ENCODE assay signal across 10 mouse cellular contexts in the genomic region with DNA sequence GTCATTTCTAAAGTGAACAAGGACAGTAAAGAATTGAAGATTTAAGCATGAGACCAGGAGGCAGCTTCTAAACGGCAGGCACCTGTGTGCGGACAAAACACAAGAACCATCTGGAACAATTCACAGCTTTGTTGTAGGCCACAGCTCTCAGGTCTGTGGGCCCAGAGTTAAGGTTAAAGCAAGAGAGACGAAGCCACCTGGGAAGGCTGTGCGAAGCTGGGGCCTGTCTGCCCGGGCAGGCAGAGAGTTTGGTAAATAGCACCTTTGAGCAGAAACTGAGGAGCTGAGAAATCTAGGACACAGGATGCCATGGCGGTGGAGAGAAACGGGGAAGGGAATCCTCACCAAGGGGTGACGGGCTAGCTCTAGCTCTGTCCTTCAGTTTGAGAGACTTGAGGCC. TPM values are rescaled to one million over a fixed set of nuclear protein-coding genes. Genes with fewer than 3 reads are reported as not detected.
DNase-seq lines count a peak whose midpoint lies in the region; ATAC-seq and TF ChIP-seq lines count a peak whose summit lies in the region.
"Had no signal": no experiment of that assay in that cellular context is flagged by ENCODE, and none has a peak within 500 bp of the region (broad histone marks: within the 10 kb centered on the region; RNA-seq: fewer than 3 reads in every experiment).

No protein-coding gene starts in this region.

- H3K4me3 ChIP-seq in liver, adult 2 months (ENCODE audit: insufficient read depth, low read depth, low read length) = no peak overlapping the region
- H3K4me3 ChIP-seq in forebrain, embryonic 15.5 days = peak overlapping the region; percentile 91
- no peak overlapping the region for H3K4me3 ChIP-seq in limb, embryonic 14.5 days (replicated peaks; ENCODE audit: low read length)
- H3K4me3 ChIP-seq in neural tube, embryonic 15.5 days (replicated peaks) = peak overlapping the region; percentile 67; the same call in 1 of the 2 replicates

- H3K9ac ChIP-seq in liver, adult 2 months (ENCODE audit: low read depth, low read length) = peak overlapping the region; percentile 12; the same call in 1 of the 2 replicates
- H3K9ac ChIP-seq in forebrain, embryonic 15.5 days (replicated peaks) = peak overlapping the region; percentile 35
- H3K9ac ChIP-seq in limb, embryonic 14.5 days (ENCODE audit: low read depth, low read length, severe bottlenecking) = no peak overlapping the region
- no peak overlapping the region for H3K9ac ChIP-seq in neural tube, embryonic 15.5 days (replicated peaks)

- H3K27ac ChIP-seq in liver, adult 2 months (replicated peaks; ENCODE audit: insufficient read depth, low read depth, low read length) = no peak overlapping the region
- H3K27ac ChIP-seq in forebrain, embryonic 15.5 days (replicated peaks) = peak overlapping the region; percentile 82
- no peak overlapping the region for H3K27ac ChIP-seq in limb, embryonic 14.5 days (replicated peaks; ENCODE audit: low read depth, low read length)
- H3K27ac ChIP-seq in neural tube, embryonic 15.5 days (replicated peaks) = 0 out of 2 replicates have a peak overlapping the region, but pooled peaks have one; percentile 67

- no peak for ATAC-seq in forebrain, embryonic 15.5 days (replicated peaks)
- ATAC-seq in limb, embryonic 14.5 days (ENCODE audit: low FRiP score, low read depth) = no peak
- ATAC-seq in neural tube, embryonic 15.5 days (ENCODE audit: low FRiP score) = no peak

- H3K4me2 ChIP-seq in forebrain, embryonic 15.5 days (replicated peaks) = peak overlapping the region; percentile 72
- H3K4me2 ChIP-seq in limb, embryonic 14.5 days (replicated peaks; ENCODE audit: low read depth, low read length, severe bottlenecking) = peak overlapping the region; percentile 15; the same call in 1 of the 2 replicates
- peak overlapping the region; percentile 74 for H3K4me2 ChIP-seq in neural tube, embryonic 15.5 days

- intact Hi-C loops in left cerebral cortex, postnatal 10 days (cut with DNase I) = no loop called here

- no peaks in the 10 kb centered on the region for H3K9me3 ChIP-seq in forebrain, embryonic 15.5 days
- H3K9me3 ChIP-seq in limb, embryonic 14.5 days (ENCODE audit: control insufficient read depth, low read length) = no peaks in the 10 kb centered on the region
- no peaks in the 10 kb centered on the region for H3K9me3 ChIP-seq in neural tube, embryonic 15.5 days (replicated peaks)

- 63% methylated on average over 8 of the region's 8 CpGs for WGBS in liver, adult 2 months
- WGBS in forebrain, embryonic 15.5 days = 72% methylated on average over 8 of the region's 8 CpGs
- WGBS in limb, embryonic 14.5 days = 75% methylated on average over 8 of the region's 8 CpGs
- 80% methylated on average over 8 of the region's 8 CpGs for WGBS in neural tube, embryonic 15.5 days

- no peaks in the 10 kb centered on the region; the same call in 1 of the 2 replicates for H3K79me2 ChIP-seq in liver, adult 2 months (ENCODE audit: control insufficient read depth, insufficient read depth, low read length)

- no peak for DNase-seq in liver, adult 2 months (ENCODE audit: extremely low read depth, low read depth, low spot score)
- no peak for DNase-seq in liver
- DNase-seq in limb, embryonic 14.5 days (ENCODE audit: low spot score) = no peak
- no peak for DNase-seq in cerebellum, adult 9-10 months
- no peak for DNase-seq in left cerebral cortex, postnatal 10 days (ENCODE audit: extremely low spot score in 1 of 2, low spot score in 2 of 2)
- no peak for DNase-seq in left cerebral cortex, adult 8-10 months (ENCODE audit: low spot score in 2 of 2)
- DNase-seq: gastrocnemius, postnatal 10 days; lung, postnatal 36 days had no signal

- no peaks in the 10 kb centered on the region for H3K27me3 ChIP-seq in liver, adult 2 months (ENCODE audit: control insufficient read depth, insufficient read depth, low read length)
- H3K27me3 ChIP-seq in forebrain, embryonic 15.5 days = no peaks in the 10 kb centered on the region
- no peaks in the 10 kb centered on the region for H3K27me3 ChIP-seq in limb, embryonic 14.5 days (ENCODE audit: control insufficient read depth, insufficient read depth, low read length)
- no peaks in the 10 kb centered on the region for H3K27me3 ChIP-seq in neural tube, embryonic 15.5 days (replicated peaks)

- H3K4me1 ChIP-seq in liver, adult 2 months (ENCODE audit: control insufficient read depth, insufficient read depth, low read length) = peaks cover 12% of the 10 kb centered on the region; the same call in 1 of the 2 replicates
- peaks cover 77% of the 10 kb centered on the region for H3K4me1 ChIP-seq in forebrain, embryonic 15.5 days
- H3K4me1 ChIP-seq in limb, embryonic 14.5 days (ENCODE audit: control insufficient read depth, insufficient read depth, low read length) = peaks cover 47% of the 10 kb centered on the region
- H3K4me1 ChIP-seq in neural tube, embryonic 15.5 days = peaks cover 62% of the 10 kb centered on the region

- no peaks in the 10 kb centered on the region; the same call in 1 of the 2 replicates for H3K36me3 ChIP-seq in liver, adult 2 months (ENCODE audit: control insufficient read depth, insufficient read depth, low read length)
- H3K36me3 ChIP-seq in forebrain, embryonic 15.5 days = peaks cover 4% of the 10 kb centered on the region; the same call in 1 of the 2 replicates
- peaks cover 24% of the 10 kb centered on the region for H3K36me3 ChIP-seq in limb, embryonic 14.5 days (ENCODE audit: control insufficient read depth, insufficient read depth, low read length)
- no peaks in the 10 kb centered on the region for H3K36me3 ChIP-seq in neural tube, embryonic 15.5 days

- TF ChIP-seq POLR2A in liver, adult 2 months (IDR thresholded peaks at IDR 0.05; ENCODE audit: extremely low read depth, insufficient read depth, low read length) = no peak
- TF ChIP-seq POLR2A in limb, embryonic 14.5 days (IDR thresholded peaks at IDR 0.05; ENCODE audit: borderline replicate concordance, extremely low read depth, insufficient read depth, insufficient read length) = no peak

- no peak for TF ChIP-seq CTCF in liver, adult 2 months (IDR thresholded peaks at IDR 0.05; ENCODE audit: low read depth, low read length)

RNA-seq across cellular contexts. Expression of a gene that starts 3.4 kb away (rescaled TPM):
- total RNA-seq in liver, adult 2 months (2014; rRNA removed) = 7.0 and 10.1 TPM in 2 replicates
- polyA plus RNA-seq in liver, adult 2 months (2012; rRNA removed) = 5.6 and 6.9 TPM in 2 replicates
- 69.4 and 76.8 TPM in 2 replicates for polyA plus RNA-seq in forebrain, embryonic 15.5 days (2015; fragmentation: Nextera tagmentation; extraction: Ambion mirVana)
- polyA plus RNA-seq in limb, embryonic 14.5 days (2012; rRNA removed) = 18.6 TPM in 2 replicates
- polyA plus RNA-seq in limb, embryonic 14.5 days (2014; fragmentation: Nextera tagmentation; extraction: Ambion mirVana) = 26.2 and 26.4 TPM in 2 replicates
- 20.6 and 29.3 TPM in 2 replicates for polyA plus RNA-seq in neural tube, embryonic 15.5 days (2015; fragmentation: Nextera tagmentation; extraction: Ambion mirVana)
- 10 to 100 TPM; 10.0 to 11.5 TPM for total RNA-seq in left cerebral cortex, postnatal 10 days (2021)
- 10 to 100 TPM; 11.3 to 21.4 (median 12.1) TPM for total RNA-seq in left cerebral cortex, adult 8-10 months (2022)

RNA-seq across cellular contexts. Expression of a gene that starts 35.5 kb away (rescaled TPM):
- total RNA-seq in liver, adult 2 months (2014; rRNA removed) = not detected in 2 replicates
- polyA plus RNA-seq in liver, adult 2 months (2012; rRNA removed) = not detected in 2 replicates
- polyA plus RNA-seq in forebrain, embryonic 15.5 days (2015; fragmentation: Nextera tagmentation; extraction: Ambion mirVana) = 0.17 and 0.24 TPM in 2 replicates
- 0.33 TPM in 2 replicates for polyA plus RNA-seq in limb, embryonic 14.5 days (2012; rRNA removed)
- polyA plus RNA-seq in limb, embryonic 14.5 days (2014; fragmentation: Nextera tagmentation; extraction: Ambion mirVana) = 0.18 and 0.30 TPM in 2 replicates
- 0.87 and 0.89 TPM in 2 replicates for polyA plus RNA-seq in neural tube, embryonic 15.5 days (2015; fragmentation: Nextera tagmentation; extraction: Ambion mirVana)
- under 1 TPM; 0.26 to 0.60 TPM for total RNA-seq in left cerebral cortex, postnatal 10 days (2021)
- total RNA-seq in left cerebral cortex, adult 8-10 months (2022) = under 1 TPM in 1 of 4 experiments, not detected in 3; 0.19 TPM

RNA-seq across cellular contexts. Expression of a gene that starts 38.5 kb away (rescaled TPM):
- total RNA-seq in liver, adult 2 months (2014; rRNA removed) = 0.46 and 0.54 TPM in 2 replicates
- polyA plus RNA-seq in liver, adult 2 months (2012; rRNA removed) = 0.99 and 1.6 TPM in 2 replicates
- 4.2 and 6.4 TPM in 2 replicates for polyA plus RNA-seq in forebrain, embryonic 15.5 days (2015; fragmentation: Nextera tagmentation; extraction: Ambion mirVana)
- 86.7 and 105 TPM in 2 replicates for polyA plus RNA-seq in limb, embryonic 14.5 days (2012; rRNA removed)
- 75.1 and 79.5 TPM in 2 replicates for polyA plus RNA-seq in limb, embryonic 14.5 days (2014; fragmentation: Nextera tagmentation; extraction: Ambion mirVana)
- 14.5 and 14.6 TPM in 2 replicates for polyA plus RNA-seq in neural tube, embryonic 15.5 days (2015; fragmentation: Nextera tagmentation; extraction: Ambion mirVana)
- total RNA-seq in left cerebral cortex, postnatal 10 days (2021) = 10 to 100 TPM; 15.6 to 15.8 TPM
- total RNA-seq in left cerebral cortex, adult 8-10 months (2022) = 10 to 100 TPM; 15.9 to 22.2 (median 20.9) TPM

Comparison
In these comparisons a context has a peak if more than half of its experiments do, and no peak if none do; other contexts are left out.
1. H3K27ac ChIP-seq: peak in forebrain, embryonic 15.5 days (single experiment) and neural tube, embryonic 15.5 days (single experiment); none in liver, adult 2 months (single experiment) and limb, embryonic 14.5 days (single experiment).
2. H3K4me3 ChIP-seq: peak in forebrain, embryonic 15.5 days (single experiment) and neural tube, embryonic 15.5 days (single experiment); none in liver, adult 2 months (single experiment) and limb, embryonic 14.5 days (single experiment).
3. H3K9ac ChIP-seq: peak in liver, adult 2 months (single experiment) and forebrain, embryonic 15.5 days (single experiment); none in limb, embryonic 14.5 days (single experiment) and neural tube, embryonic 15.5 days (single experiment).
4. H3K4me2 ChIP-seq: peak in every context shown above with its lines; median percentile 74 in neural tube, embryonic 15.5 days; 72 in forebrain, embryonic 15.5 days; 15 in limb, embryonic 14.5 days.